ENCODE assay signal across 21 mouse cellular contexts in genomic region chr13:73283534-73283933, GRCm38 (mm10). TPM values are rescaled to one million over a fixed set of nuclear protein-coding genes. Genes with fewer than 3 reads are reported as not detected.
"Had no signal": no experiment of that assay in that cellular context is flagged by ENCODE, and none has a peak within 500 bp of the region (broad histone marks: within the 10 kb centered on the region; RNA-seq: fewer than 3 reads in every experiment).

No protein-coding gene starts in this region.

- DNase-seq: lung, embryonic 14.5 days; lung, postnatal 10 days; lung, postnatal 4 days; midbrain, embryonic 14.5 days; retina, postnatal 1 day; right cerebral cortex, adult 18-20 months; right cerebral cortex, postnatal 25 days; right cerebral cortex, postnatal 4 days; spleen, adult 18-20 months; thymus, adult 18-20 months; thymus, postnatal 14 days; thymus, postnatal 36 days had no signal

- H3K36me3 ChIP-seq: midbrain, embryonic 10.5 days; midbrain, embryonic 12.5 days; neural tube, embryonic 13.5 days; neural tube, embryonic 15.5 days had no signal

- ATAC-seq: midbrain, embryonic 16.5 days had no signal

- H3K9ac ChIP-seq: lung, embryonic 14.5 days; midbrain, embryonic 12.5 days; neural tube, embryonic 13.5 days; neural tube, embryonic 15.5 days had no signal

- H3K4me2 ChIP-seq: lung, embryonic 14.5 days; midbrain, embryonic 12.5 days; neural tube, embryonic 13.5 days; neural tube, embryonic 15.5 days had no signal

- H3K4me3 ChIP-seq: midbrain, embryonic 10.5 days; midbrain, embryonic 12.5 days; myocyte; neural tube, embryonic 13.5 days; neural tube, embryonic 15.5 days had no signal

- H3K27ac ChIP-seq: midbrain, embryonic 10.5 days; midbrain, embryonic 12.5 days; neural tube, embryonic 13.5 days; neural tube, embryonic 15.5 days had no signal

- H3K9me3 ChIP-seq: midbrain, embryonic 10.5 days; midbrain, embryonic 12.5 days; neural tube, embryonic 13.5 days; neural tube, embryonic 15.5 days had no signal

- H3K4me1 ChIP-seq: midbrain, embryonic 10.5 days; midbrain, embryonic 12.5 days; neural tube, embryonic 13.5 days; neural tube, embryonic 15.5 days had no signal

RNA-seq across cellular contexts. Expression of gene Irx4, which starts 23.3 kb away (rescaled TPM):
- total RNA-seq: megakaryocyte, adult 5-6 weeks; megakaryocyte-erythroid progenitor cell, adult 5-6 weeks had no signal
- polyA plus RNA-seq: lung, embryonic 14.5 days; myocyte; stomach, embryonic 14.5 days had no signal
